Mouse (Mus musculus) gonadal fat pad, adult 2 months (tissue): ENCODE data around the gene Ssh1. TPM values are rescaled to one million over a fixed set of nuclear protein-coding genes. Genes with fewer than 3 reads are reported as not detected.

Source experiments
- DNase-seq: peaks from one replicate; pipeline ENCODE4 v3.0.0-alpha.2; 2012; ENCODE audit warnings: low read depth
- polyA plus RNA-seq: library from polyadenylated mRNA; depleted of rRNA; stranded (reverse); fragments of >200 nt; gene quantifications from 2 replicates; pipeline ENCODE4 v1.2.3, GENCODE M21; 2012; rRNA removed

Gene Ssh1
- polyA plus RNA-seq, 1 experiment, result 11.9 TPM

DNA sequence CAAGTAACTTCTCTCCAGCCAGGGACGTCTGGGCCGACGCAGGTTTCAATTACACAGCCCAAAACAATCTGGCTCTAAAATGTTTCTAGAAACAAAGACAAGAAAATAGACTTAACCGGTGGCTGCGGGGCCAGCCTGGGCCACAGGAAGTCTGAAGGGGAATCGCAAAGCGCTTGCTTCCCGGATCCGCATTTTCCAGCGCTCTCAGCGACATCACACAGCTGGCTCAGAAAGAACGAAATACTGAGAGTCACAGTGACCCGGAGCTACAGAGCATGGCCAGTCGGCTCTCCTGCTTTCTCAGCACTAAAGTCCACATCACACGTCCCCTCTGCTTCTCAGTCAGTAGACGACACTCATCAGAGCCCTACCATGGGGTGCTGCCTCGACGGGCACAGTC, 102.8 kb downstream of the Ssh1 start:
- no peak for DNase-seq

DNA sequence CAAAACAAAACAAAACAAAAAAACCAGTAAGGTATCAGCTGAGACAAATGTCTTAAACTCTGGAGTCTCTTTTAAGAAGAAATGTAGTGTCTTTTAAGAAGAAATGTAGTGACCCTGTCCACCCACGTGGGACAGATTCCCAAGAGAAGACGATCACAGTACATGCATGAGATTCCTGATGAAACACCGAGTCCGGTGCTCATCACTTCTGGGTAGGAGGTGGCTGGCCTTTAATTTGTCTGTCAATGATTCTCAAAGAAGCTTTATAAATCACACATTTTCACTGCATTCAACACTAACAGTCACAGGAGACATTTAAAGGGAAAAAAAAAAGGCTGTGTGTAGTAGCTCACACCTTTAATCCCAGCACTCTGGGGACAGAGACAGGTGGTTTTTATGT, 103.8 kb downstream of the Ssh1 start:
- no peak for DNase-seq

DNA sequence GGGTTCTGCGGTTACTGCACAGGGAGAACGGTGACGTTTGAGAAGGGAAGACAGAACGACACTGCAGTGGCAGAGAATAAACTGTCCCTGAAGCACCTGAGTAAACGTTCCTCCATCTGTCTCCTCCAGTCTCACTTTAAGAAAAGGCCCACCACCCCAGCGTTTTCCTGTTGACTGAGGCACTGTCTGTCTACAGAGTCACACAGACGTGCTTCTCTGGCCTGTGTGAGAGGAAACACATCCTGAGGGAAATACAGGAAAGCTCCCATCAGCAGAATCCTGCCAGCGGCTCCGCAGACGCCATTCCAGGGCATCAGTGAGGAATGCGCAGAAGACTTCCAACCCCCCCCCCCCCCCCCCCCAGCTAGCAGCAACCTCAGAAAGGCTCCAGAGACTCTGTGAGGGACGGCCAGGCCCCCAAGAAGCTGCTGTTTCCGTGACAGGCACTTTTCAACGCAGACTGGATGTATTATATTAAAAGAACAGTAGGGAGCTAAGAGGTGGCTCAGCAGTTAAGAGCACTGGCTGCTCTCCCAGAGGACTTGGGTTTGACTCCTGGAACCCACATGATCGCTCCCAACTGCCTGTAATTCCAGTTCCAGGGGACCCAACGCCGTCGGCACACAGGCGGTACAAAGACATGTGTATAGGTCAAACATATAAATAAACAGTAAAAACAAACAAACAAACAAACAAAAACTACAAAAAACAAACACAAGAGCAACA, 104.3 kb downstream of the Ssh1 start:
- DNase-seq, result no peak

DNA sequence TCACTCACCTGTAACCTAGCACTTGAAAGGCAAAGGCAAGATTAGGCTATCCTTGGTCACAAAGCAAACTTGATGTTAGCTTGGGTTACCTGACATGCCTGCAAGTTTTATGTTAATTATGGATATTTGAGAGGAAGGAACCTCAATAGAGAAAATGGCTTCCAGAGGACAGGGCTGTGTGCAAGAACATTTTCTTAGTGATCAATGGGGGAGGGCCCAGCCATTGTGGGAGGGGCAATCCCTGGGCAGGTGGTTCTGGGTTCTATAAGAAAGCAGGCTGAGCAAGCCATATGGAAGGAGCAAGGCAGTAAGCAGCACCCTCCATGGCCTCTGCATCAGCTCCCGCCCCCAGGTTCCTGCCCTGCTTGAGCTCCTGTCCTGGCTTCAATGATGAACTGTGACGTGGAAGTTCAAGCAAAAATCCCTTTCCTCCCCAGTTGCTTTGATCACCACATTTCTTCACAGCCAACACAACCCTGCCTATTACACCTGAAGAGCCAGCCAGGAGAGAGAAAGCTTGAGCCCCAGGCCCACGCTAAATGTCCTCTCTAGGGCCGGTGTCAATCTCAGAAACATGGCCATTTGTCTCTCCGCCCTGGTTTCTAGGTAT, 105.4 kb downstream of the Ssh1 start:
- DNase-seq, result no peak

DNA sequence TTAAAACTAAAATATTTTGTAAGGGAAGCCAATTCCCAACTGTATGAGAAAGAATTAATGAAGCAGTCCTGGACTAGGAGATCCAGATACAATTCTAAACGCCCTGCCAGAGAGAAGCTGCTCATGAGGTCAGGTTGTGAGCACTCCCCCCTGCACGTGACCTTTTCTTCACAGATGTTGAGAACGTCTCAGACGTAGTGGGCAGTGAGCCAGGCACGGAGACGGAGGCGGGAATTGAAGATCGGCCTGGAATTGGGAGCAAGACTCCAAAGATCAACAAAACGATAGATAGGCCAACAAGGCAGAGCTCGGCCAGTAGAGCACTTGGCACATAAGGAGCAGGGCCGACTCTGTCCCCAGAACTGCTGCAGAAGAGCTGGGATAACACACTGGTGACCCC, 106.6 kb downstream of the Ssh1 start:
- no peak for DNase-seq

Other genes starting within 250 kb of the Ssh1 start
- gene Sart3, start 221.4 kb downstream of the Ssh1 start, polyA plus RNA-seq, result 15.4 and 19.2 TPM in 2 replicates
- 139 and 177 TPM in 2 replicates for gene Iscu, start 221.1 kb downstream of the Ssh1 start, polyA plus RNA-seq
- 16.5 and 18.7 TPM in 2 replicates for gene Tmem119, start 193.4 kb downstream of the Ssh1 start, polyA plus RNA-seq
- 20.9 and 22.3 TPM in 2 replicates for gene Selplg, start 161.2 kb downstream of the Ssh1 start, polyA plus RNA-seq
- gene Coro1c, start 85.1 kb downstream of the Ssh1 start, polyA plus RNA-seq, result 45.0 and 51.0 TPM in 2 replicates
- 13.0 and 16.6 TPM in 2 replicates for gene Dao, start 9.8 kb upstream of the Ssh1 start, polyA plus RNA-seq
- 32.8 and 35.0 TPM in 2 replicates for gene Usp30, start 71.6 kb upstream of the Ssh1 start, polyA plus RNA-seq
- gene Svop, start 97.7 kb upstream of the Ssh1 start, polyA plus RNA-seq, result 0.15 TPM in 2 replicates
- gene Alkbh2, start 134.3 kb upstream of the Ssh1 start, polyA plus RNA-seq, result 18.1 and 19.6 TPM in 2 replicates
- gene Ung, start 136.5 kb upstream of the Ssh1 start, polyA plus RNA-seq, result 5.8 and 6.1 TPM in 2 replicates
- 15.1 and 18.5 TPM in 2 replicates for gene Acacb, start 152.6 kb upstream of the Ssh1 start, polyA plus RNA-seq